Mouse (Mus musculus) cortical plate, adult 2 months (tissue): ENCODE data around the gene Stk38l.

Source experiments
- CTCF ChIP-seq: fragments of 200-500 bp; IDR thresholded peaks from 2 replicates; pipeline ENCODE4 v1.5.1; 2011; ENCODE audit warnings: mild to moderate bottlenecking, control low read depth, low read length; ENCODE audit not compliant: insufficient read depth; ENCODE audit errors: extremely low read depth
- POLR2A ChIP-seq: fragments of 200-500 bp; IDR thresholded peaks from 2 replicates; pipeline ENCODE4 v1.6.1; 2011; ENCODE audit warnings: mild to moderate bottlenecking, low read length, control low read depth; ENCODE audit not compliant: insufficient read depth; ENCODE audit errors: extremely low read depth

DNA sequence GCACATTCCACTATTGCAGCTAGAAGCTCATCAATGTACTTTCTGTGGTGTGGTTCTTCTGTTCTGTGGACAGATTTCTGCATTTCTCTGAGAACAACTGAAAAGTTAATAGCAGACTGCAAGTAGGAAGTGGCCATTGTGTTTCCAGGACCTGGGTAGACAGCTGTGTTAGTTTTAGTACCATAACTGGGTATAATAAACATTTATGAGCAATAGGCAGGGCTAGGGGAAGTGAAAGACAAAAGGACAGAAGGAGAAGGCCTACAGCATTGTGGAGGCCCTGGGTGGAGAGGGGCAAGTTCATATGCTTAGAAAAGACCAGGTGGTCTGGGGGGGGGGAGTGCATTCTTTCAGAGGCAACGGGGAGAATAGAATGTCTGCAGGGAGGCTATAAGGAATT lies 8.8 kb downstream of the Stk38l start:
- TF ChIP-seq CTCF (no peak), POLR2A (no peak)
